Mouse (Mus musculus) kidney, adult 2 months (tissue): ENCODE results near the gene Nr1d1.

ENCODE experiments used
- CTCF ChIP-seq: fragments of 200-500 bp; conservative IDR thresholded peaks from 2 replicates; pipeline ENCODE4 v1.5.1; 2011; ENCODE audit warnings: low read depth, mild to moderate bottlenecking, control low read depth, low read length, moderate library complexity, mixed read lengths; ENCODE audit not compliant: insufficient read depth, insufficient read length
- POLR2A ChIP-seq: fragments of 200-500 bp; IDR thresholded peaks from one replicate; pipeline ENCODE4 v1.6.1; 2011; ENCODE audit warnings: low read depth, low read length, control low read depth

- TF ChIP-seq CTCF: no peak
- TF ChIP-seq POLR2A: no peak
Observed at GRCm38 (mm10) chr11:98797306-98797705, 22.2 kb upstream of the Nr1d1 start.
